Mouse (Mus musculus) right cerebral cortex, postnatal 36 days (tissue): ENCODE data around the gene Tlx2.

Experiments
- DNase-seq, 2 experiments: peaks; one replicate each; pipeline ENCODE4 v3.0.0; 2022; ENCODE audit warnings: low spot score in 2 of 2, mixed read lengths in 1 of 2

The Tlx2 gene

DNA sequence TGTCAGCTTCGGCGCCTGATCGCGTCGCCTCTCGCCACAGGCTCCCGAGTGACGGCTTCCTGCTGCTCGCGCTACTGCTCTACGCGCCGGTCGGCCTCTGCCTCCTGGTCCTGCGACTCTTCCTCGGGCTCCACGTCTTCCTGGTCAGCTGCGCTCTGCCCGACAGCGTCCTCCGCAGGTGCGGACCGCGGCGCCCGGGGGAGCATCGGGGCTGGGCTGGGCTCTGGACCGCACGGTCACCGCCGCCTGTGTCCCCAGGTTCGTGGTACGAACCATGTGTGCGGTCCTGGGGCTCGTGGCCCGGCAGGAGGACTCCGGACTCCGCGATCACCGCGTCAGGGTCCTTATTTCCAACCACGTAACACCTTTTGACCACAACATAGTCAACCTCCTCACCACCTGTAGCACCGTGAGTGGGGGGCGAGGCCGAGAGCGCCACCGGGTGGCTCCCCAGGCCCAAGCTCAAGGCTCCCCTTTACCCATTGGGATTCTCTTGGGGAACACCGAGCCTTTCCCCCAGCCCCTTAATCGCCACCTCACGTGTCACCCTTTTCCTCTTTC, 15.1 kb downstream of the Tlx2 start, which contains the start of gene Htra2:
Gene Htra2, minus strand, starts transcription at position 403 of the 561 bp plus-strand sequence.
- no peak for DNase-seq

DNA sequence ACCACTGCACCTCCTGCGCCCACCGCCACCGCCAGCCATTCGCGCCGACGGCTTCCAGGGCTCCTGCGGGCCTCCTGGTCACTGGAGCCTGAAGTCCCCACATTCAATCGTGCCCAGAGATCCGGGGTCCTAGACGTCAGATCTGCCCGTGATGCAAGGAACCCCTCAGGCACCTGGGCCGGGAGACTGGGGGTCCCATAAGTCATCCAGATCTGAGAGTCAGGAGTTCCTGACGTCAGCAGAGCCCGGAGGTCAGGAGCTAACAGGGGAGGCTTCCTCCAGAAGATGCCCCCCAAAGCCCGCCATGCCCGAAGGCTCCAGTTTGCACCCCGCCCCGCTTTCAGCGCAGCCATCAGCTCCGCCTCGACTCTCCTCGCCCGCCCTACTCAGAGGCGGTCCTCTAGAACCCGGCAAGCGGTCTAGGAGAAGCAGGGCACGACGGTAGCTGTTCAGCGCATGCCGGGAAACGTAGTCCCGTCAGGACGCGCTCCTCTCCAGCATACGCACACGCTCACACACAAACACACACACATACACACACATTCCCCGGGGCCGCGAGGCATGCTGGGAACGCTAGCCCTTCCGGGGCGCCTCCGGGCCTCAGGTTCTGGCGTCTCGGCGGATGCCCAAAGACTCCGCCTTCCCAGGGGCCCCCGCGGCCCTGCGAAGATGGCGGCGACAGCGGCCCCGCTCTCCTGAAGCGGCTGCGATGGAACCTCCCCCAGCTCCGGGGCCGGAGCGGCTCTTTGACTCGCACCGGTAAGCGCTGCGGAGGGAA, 15.8 kb downstream of the Tlx2 start, which contains the start of gene Aup1:
Gene Aup1, plus strand, starts transcription at position 448 of the 778 bp plus-strand sequence.
- peak; percentile 98 for DNase-seq

DNA sequence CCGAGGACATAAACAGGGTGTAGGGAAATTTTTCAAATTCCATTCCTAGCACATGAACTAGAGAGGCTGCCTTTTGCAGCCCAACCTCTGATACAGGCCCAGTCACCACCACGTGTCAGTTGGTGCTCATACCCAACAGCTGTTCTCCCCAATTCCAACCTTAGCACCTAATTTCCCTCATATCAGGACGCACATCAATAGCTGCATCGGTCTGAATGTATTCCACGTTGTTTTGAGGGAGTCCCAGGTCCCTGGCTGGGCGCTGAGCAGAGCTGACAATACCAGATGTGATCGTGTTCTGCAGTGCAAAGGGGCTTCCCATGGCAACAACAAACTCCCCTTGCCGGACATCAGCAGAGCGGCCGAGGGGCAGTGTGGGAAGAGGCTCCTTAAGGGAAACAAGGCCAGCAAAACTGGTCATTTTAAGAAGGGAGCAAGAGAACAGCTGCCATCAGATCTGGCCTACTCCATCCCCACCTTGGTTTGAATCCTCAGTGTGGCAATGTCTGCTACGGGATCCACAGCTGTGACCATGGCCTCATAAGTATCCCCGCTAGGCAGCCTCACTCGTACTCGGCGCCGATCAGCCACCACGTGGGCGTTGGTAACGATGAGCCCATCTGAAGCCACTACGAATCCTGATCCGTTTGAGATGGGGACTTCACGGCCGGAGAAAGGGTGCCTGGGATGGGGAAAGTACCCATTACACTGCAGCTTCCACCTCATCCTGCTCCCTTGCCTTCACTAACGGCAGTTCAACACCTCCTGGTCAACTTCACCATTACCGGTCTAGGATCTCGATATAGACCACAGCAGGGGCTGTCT, 16.7 kb downstream of the Tlx2 start:
- DNase-seq, result peak in 1 of 2 experiments; percentile 31

DNA sequence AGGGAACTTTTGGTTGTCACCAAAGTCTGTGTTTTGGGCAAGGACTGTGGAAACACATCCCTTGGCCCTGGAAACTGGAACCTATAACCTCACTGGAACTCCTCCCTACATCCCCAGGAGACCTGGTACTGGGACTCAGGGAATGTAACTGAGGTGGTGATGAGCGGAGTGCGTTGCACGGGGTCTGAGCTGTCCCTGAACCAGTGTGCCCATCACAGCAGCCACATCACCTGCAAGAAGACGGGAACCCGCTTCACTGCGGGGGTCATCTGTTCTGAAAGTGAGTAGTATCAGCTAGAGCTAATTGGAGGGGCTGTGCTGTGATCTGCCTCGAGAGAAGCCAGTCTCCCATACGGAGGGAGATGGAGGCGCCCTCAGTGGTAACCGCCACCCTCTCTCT, 20.7 kb downstream of the Tlx2 start:
- DNase-seq, result no peak

DNA sequence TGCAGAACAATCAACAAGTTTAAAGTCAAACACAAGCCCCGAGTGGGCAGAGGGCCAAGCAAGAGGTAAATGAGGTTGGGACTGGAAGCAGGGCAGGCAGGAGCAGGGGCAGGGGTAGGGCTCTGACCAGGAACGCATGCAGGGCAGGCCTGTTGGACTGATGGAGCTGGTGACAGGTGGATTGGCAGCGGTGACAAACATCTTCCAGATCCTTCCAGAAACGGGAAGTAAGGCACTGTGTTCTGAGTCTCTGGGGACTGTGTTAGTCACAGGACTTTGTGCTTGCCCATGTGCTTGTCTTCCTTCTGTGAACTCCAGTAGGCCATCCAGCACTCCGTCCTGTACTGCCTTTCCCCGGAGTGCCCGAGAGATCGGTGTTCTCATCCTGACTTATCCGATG, 25.4 kb downstream of the Tlx2 start:
- DNase-seq, result no peak

DNA sequence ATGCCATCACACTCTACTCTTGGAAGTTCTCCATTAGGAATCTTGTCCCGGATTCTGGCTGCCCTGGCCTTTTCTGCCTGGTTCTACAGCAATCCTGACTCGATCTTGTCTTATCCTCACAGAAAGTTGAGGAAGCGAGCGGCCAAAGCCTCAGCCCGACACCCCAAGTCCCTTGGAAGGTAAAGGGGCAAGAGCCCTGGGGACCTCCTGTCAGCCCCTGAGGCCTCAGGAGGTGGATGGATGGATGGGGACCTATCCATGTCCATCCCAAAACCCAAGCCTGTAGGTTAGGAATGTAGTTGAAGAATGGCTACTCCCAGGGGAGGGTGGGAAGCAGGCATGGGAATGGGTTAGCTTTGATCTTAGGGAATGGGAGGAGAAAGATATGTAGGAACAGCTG, 26.1 kb downstream of the Tlx2 start:
- DNase-seq, result no peak

DNA sequence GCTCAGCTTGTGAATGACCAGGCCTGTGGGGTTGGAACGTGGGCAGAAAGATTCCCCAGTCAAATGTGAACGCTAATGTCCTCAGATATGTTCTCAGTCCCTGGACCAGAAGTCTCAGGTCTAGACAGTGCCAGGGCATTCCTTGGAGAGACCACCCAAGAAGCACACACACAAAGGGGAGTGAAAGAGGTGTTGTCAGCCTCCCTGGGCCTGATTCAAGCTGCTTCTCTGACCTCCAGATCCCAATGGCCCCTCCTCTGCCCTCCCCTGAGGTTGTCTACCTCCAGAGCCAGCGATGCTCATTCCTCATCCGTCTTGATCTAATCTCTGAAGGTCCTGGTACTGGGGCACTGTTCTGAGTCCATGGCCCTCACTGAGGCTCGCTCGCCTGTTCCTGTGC, 26.5 kb downstream of the Tlx2 start:
- DNase-seq, result no peak

DNA sequence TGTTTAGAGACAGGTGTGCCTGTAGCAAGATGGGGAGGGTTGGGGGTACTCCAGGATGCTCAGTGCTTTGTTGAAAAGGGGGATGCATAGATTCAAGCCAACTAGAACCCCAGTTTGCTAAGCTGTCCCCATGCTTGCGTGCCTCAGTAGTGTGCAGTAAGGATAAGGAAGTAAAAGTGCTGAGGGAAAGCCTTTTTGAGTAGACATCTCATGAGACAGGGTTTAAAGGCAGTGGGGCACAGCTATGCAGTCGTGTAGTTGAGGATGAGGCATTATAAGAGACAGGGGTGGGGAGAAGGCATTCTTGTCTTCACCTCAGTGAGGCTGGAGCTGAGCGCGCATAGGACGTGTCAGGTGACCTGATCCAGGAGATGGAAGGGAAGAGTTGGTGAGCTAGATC, 29.5 kb downstream of the Tlx2 start:
- DNase-seq, result no peak

DNA sequence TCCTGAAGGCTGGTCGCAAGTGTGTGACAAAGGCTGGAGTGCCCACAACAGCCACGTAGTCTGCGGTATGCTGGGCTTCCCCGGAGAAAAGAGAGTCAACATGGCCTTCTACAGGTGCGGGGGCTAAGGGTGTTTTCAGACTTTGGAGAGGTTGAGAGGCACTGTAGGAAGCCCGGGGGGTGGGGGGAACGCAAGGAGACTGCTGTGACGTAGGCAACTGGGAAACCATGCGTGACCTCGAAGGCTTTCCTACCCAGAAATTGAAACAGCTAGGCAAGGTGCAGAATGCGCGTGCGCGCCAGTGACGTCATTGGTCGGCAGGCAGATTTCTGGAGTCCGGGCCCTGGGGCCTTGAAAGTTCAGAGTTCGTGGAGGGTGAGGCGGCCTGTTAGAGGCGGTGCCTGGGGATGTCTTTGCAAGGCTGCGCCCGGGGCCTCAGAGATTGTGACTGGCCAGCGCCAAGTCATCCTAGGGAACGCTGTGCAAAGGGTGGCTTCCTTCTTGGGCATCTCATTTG, 31.5 kb downstream of the Tlx2 start:
- peak; percentile 73 to 81 for DNase-seq

DNA sequence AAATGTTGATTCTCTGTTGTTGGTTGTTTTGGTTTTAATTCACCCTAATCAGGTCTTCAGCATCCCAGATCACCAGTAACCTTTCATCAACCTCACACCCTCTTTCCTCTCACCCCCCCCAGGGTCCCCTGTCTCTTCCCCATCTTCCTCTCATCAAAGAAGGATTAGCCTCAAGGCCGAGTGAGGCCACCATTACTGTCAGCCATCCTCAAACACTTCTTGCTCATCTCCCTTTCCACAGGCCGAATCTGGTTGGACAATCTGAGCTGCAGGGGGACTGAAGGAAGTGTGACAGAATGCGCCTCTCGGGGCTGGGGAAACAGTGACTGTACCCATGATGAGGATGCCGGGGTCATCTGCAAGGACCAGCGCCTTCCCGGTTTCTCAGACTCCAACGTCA, 32.9 kb downstream of the Tlx2 start:
- DNase-seq, result no peak

DNA sequence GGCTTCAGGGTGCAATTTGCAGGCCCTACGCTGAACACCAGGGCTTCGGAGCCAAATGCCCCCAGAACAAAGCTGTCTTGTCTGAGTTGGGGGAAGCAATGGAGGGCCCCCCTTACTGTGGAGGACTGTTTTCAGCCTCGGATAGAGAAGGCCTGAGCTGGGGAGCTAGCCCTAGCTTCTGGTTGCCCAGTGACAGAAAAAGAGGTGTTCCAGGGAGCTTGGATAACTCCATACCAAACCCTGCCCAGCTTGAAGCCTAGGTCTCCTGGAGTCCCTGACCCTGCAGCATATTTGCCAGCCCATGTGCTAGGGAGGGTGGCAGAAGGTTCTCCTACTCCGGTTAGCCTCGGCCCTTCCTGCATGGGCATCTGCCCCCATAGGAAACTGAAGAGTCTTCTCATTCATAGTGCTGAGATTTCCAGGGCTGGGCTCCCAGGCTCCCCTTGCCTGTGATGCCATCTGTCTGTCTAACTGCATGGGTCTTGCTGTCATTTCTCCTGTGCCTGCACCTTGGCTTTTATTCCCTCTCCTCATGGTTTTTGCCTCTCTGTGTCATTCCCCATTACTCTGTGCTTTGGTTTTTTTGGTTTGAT, 35.5 kb downstream of the Tlx2 start:
- no peak for DNase-seq

DNA sequence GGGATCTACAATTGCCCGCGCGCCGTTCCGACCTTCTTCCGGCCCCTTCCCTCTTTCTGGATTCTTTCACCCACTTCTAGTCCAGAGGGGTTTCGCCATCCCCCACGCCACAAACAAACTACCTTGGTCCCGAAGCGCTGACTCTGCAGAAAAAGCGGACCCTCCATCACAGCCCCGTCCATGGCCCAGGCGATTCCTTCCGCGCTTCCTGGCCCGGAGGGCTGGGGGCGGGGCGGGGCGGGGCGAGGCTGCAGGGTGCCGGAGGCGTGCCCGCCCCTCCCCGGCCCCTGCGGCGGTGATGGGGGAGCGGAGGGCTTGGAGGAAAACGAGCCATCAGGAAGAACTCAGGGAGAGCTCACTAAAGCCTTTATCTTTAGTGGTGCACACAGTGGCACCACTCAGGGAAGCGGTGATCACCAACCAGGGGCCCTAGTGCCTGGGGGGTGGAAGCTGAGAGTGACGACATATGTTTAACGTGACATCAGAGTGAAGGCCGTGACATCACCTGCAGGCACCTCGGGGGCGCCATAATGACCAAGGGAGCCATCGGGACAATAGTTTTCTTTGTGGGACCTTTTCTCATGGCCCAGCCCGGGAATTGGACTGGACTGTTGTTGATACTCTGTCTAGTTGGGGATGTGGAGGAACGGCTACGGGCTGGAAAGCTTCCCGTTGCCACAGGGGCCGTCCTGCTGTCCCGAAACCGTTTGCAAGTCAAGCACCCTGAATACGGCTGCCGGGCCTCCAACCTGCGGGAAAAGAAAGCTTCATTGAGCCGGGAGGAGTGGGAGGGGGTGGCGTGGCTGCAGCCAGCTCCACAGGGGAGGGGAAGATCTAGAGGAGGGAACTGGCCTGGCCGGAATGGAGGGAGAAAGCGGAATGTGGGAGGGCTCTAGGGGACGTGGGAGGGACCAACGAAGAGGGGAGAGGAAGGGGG, 36.6 kb downstream of the Tlx2 start, which contains the start of the genes Dok1 and Loxl3:
Gene Dok1, minus strand, starts transcription at position 223 of the 937 bp plus-strand sequence.
Gene Loxl3, plus strand, starts transcription at position 925 of the 937 bp plus-strand sequence.
- no peak for DNase-seq

DNA sequence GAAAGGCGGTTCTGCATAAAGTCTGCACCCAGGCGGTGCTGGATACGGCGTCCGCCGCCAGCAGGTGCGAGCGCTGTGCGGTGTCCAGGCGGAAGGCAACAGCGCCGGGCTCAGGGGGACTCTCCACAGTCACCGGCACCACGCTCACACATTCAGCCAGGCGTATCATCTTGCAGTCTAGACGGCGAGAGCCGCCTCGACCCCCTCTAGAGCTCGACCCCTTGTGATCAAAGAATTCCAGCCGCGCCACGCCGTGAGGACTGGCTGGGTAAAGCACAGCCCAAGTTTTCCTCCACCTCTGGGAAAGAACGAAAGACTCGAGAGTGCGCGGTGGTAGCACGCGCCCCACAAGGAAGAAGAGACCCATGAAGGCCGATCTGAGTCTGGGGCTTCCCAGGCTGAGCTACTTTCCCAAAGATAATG, 37.3 kb downstream of the Tlx2 start:
- no peak for DNase-seq

DNA sequence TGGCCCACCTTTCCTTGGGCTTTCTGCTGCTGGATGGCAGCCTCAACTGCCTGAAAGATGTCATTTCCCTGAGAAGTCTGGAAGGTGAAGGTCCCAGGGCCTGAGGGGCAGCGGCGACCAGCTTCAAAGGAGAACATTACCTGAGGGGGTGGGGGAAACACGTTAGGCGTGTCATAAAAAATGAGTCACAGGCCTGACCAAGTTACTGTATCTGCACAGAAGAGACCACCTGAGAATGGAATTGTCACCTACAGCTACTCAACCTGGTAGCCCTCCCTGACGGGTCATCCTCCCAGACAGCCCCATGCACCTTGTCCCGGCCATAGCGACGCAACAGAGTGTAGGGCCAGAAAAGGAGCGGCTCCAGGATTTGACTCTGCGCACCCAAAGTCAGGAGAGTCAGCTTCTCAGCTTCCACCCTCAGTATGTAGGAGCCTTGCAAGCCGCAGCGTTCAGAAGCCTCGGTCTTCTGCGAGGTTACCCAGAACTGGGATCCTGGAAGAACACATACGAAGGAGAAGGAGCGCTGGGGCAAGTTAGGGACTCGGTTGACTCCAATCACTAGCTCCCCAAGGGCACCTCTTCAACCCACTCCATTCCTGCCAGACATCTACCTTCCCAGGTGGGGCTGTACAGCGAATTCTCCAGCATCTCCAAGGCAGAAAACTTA, 38.0 kb downstream of the Tlx2 start:
- no peak for DNase-seq

DNA sequence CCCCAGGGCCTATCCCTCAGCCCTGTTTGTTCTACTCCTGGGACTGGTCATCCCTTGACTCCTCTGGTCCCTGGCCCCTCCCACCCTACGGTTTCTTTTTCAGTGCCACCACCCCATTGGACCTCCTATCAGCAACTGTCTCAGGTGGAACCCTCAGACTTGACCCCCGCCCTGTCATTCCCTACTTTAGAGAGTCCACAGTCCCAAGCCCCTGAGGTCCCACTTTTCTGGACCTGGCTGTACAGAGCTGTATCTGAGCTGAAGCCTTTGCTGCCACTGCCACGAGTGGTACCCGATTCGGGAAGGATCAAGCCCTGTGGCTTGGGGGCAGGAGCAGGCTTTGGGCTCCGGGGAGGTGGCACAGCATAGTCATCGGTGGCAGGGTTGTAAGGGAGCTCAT, 39.0 kb downstream of the Tlx2 start:
- no peak for DNase-seq

DNA sequence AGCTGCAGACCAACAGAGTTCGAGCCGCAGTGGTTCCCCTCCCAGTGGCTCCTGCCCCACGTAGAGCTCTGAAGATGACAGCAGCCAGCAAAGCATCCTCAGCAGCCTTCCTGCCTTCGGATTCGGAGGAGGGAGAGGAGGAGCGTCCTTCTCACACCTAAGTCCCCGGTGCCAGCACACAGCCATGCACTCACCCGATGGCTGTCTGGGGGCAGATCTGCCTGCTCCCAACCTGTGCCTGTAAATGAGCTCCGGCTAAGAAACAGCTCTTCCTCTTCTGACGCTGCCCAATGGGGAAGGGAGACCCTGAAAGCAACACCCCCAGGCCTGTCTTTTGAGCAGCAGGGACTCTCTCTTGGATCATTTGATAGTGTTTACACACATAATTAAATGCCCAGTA, 40.3 kb downstream of the Tlx2 start:
- no peak for DNase-seq

DNA sequence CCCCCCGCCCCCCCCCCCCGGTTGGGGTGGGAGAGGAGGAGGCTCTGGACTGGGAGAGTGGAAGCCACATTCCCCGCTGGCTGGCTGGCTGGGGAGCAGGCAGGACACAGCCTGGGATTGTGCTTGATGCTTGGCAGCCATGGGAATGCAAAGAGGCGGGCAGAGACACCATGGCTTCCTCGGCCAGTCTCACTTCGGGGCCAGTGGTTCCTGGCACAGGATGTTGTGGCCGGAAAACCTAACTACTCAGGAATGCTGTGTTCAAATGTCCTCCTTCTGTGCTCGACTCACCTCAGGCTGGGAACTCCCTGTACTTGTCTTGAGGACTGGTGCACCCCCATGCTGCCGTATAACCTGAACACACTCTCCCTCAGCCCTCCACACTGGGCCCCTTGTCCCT, 42.4 kb downstream of the Tlx2 start:
- no peak for DNase-seq

DNA sequence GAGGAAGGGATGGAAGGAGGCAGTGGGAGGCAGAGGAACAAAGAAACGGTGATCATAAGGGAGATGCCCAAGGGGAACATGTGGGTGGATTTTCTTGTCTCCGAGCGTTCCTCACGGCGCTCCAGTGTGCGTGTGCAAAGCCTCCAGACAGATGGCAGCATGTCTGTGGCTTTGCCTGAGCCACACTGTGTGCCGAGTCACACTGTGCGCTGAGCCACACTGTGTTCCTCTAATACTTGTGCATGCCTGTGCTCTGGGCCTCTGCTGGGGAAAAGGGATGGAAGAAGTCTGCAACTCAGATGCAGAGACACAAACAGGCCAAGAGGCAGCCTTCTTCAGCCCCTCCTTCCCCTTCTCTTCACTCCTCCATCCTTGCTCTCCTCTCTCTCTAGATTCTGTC, 42.8 kb downstream of the Tlx2 start:
- DNase-seq, result no peak

DNA sequence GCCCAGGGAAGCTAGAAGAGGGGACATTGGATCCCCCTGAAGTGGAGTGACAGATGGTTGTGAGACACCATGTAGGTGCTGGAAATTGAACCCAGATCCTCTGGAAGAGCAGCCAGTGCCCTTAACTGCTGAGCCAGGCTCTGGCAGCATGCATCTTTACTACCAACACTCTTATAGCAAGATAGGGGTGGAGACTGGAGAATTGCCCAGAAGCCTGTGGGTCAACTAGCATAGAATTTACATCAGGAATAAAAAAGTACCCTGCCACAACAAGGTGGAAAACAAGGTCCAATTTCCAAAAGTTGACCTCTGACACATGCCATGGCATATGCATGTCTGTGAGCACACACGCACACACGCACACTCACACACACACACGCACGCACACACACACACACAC, 44.9 kb downstream of the Tlx2 start:
- no peak for DNase-seq

DNA sequence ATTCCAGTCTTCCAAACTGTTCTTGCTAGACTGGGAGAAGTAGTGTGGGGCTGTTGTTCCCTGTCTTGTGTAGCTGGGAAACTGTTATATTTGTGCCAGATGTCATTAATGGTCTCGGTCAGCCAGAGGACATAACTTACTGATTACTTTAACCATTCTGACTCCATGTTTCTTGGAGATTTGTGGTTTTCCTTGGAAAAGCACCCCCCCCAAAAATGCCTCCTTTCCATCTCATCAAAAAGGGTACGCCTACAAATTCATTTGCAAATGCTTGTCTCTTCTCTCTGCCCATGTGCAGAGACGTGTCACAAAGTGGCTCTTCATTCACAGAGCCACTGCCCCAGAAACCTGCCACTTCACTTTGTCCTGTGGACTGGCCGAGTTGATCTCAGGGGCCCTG, 45.7 kb downstream of the Tlx2 start:
- DNase-seq, result no peak
